Mouse (Mus musculus) midbrain, embryonic 15.5 days (tissue): Measurements from ENCODE around the gene Rpl28. TPM values are rescaled to one million over a fixed set of nuclear protein-coding genes. Genes with fewer than 3 reads are reported as not detected.

ENCODE experiments used
- ATAC-seq: fragments of 200-750 bp; cut with Nextera tagmentation; replicated peaks from 2 replicates; pipeline ENCODE4 v1.8.0; 2017; ENCODE audit warnings: moderate TSS enrichment
- H3K27ac ChIP-seq: fragments of 300-500 bp; sonication (generic); 2 replicates; pipeline ENCODE4 v1.5.1; 2015; ENCODE audit warnings: mild to moderate bottlenecking, inconsistent platforms
- H3K27me3 ChIP-seq: fragments of 300-500 bp; sonication (generic); replicated peaks from 2 replicates; pipeline ENCODE4 v1.6.1; 2015; ENCODE audit warnings: inconsistent platforms
- H3K36me3 ChIP-seq: fragments of 300-500 bp; sonication (generic); replicated peaks from 2 replicates; pipeline ENCODE4 v1.6.1; 2015; ENCODE audit warnings: inconsistent platforms
- H3K4me1 ChIP-seq: fragments of 300-500 bp; sonication (generic); 2 replicates; pipeline ENCODE4 v1.6.1; 2015; ENCODE audit warnings: inconsistent platforms
- H3K4me2 ChIP-seq: fragments of 300-500 bp; sonication (generic); 2 replicates; pipeline ENCODE4 v1.6.1; 2015; ENCODE audit warnings: inconsistent platforms, mild to moderate bottlenecking, moderate library complexity
- H3K4me3 ChIP-seq: fragments of 300-500 bp; sonication (generic); 2 replicates; pipeline ENCODE4 v1.5.1; 2015; ENCODE audit warnings: mild to moderate bottlenecking, inconsistent platforms
- H3K9ac ChIP-seq: fragments of 300-500 bp; sonication (generic); 2 replicates; pipeline ENCODE4 v1.6.1; 2015; ENCODE audit warnings: mild to moderate bottlenecking, inconsistent platforms
- H3K9me3 ChIP-seq: fragments of 300-500 bp; sonication (generic); 2 replicates; pipeline ENCODE4 v1.6.1; 2016; ENCODE audit warnings: inconsistent platforms
- WGBS: fragments of 180-500 bp; shearing (Covaris S2); methylation state at CpG from one replicate; pipeline ENCODE4 v1.1.7; 2015; ENCODE audit warnings: mixed read lengths; 5-methylcytosine and 5-hydroxymethylcytosine counted together
- polyA plus RNA-seq: library from polyadenylated mRNA; unstranded; fragments of >200 nt; fragmentation: Nextera tagmentation; extraction: Ambion mirVana; gene quantifications from 2 replicates; pipeline ENCODE4 v1.2.1, GENCODE M21; 2015

Rpl28 gene
- 186 and 187 TPM in 2 replicates for polyA plus RNA-seq

GRCm38 (mm10) chr7:4792278-4793212 lies at the start of gene Rpl28:
Rpl28 (plus strand) TSS chr7:4792874.
- WGBS, result 2% methylated on average over 54 of the region's 54 CpGs
- ATAC-seq, result peak; percentile 89
- Histone ChIP-seq H3K4me1 (peaks cover 26% of the 10 kb centered on the region), H3K36me3 (peaks cover 19% of the 10 kb centered on the region), H3K9me3 (no peaks in the 10 kb centered on the region), H3K4me2 (peak within 1 kb of the TSS; percentile 77), H3K9ac (peak within 1 kb of the TSS; percentile 95), H3K4me3 (peak within 1 kb of the TSS; percentile 92), H3K27ac (peak within 1 kb of the TSS; percentile 90), H3K27me3 (0 out of 2 replicates have a peak, but pooled peaks cover 2% of the 10 kb centered on the region)

- Histone ChIP-seq H3K4me3 (no peak overlapping the region), H3K27ac (no peak overlapping the region), H3K4me1 (peaks cover 36% of the 10 kb centered on the region), H3K9me3 (no peaks in the 10 kb centered on the region), H3K4me2 (no peak overlapping the region), H3K9ac (no peak overlapping the region), H3K27me3 (no peaks in the 10 kb centered on the region), H3K36me3 (no peaks in the 10 kb centered on the region; the same call in 1 of the 2 replicates)
- WGBS, result 74% methylated on average over 2 of the region's 2 CpGs
- ATAC-seq, result no peak
These were observed 49.3 kb upstream of the Rpl28 start for GRCm38 (mm10) chr7:4743354-4743753.

DNA sequence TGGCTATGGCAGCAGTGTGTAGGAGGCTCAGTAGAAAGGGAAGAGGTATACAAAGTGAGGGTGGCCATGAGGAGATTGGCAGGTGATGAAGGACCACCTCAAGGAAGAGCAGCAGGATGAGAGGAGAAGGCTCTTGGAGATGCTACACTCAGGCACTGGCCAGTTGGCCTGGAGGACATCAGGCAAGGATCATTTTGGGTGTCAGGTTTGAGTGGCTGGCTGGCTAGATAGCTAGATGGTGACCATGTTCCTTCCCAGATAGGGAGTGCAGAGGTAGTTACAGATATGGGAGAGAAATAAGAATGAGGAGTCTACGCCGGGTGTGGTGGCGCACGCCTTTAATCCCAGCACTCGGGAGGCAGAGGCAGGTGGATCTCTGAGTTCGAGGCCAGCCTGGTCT lies 47.8 kb upstream of the Rpl28 start:
- Histone ChIP-seq H3K4me3 (no peak overlapping the region), H3K27me3 (no peaks in the 10 kb centered on the region), H3K27ac (no peak overlapping the region), H3K9me3 (no peaks in the 10 kb centered on the region), H3K9ac (no peak overlapping the region), H3K4me1 (peaks cover 26% of the 10 kb centered on the region), H3K4me2 (no peak overlapping the region), H3K36me3 (no peaks in the 10 kb centered on the region; the same call in 1 of the 2 replicates)
- no peak for ATAC-seq
- 96% methylated on average over 6 of the region's 6 CpGs for WGBS

- Histone ChIP-seq H3K9ac (no peak overlapping the region), H3K4me3 (no peak overlapping the region), H3K36me3 (no peaks in the 10 kb centered on the region; the same call in 1 of the 2 replicates), H3K27ac (no peak overlapping the region), H3K9me3 (no peaks in the 10 kb centered on the region), H3K4me2 (no peak overlapping the region), H3K27me3 (no peaks in the 10 kb centered on the region), H3K4me1 (peaks cover 19% of the 10 kb centered on the region)
- WGBS, result 81% methylated on average over 22 of the region's 22 CpGs
- no peak; the same call in 1 of the 2 replicates for ATAC-seq
These were observed 46.2 kb upstream of the Rpl28 start for GRCm38 (mm10) chr7:4746326-4746980.

- no peaks in the 10 kb centered on the region for H3K9me3 ChIP-seq
- H3K9ac ChIP-seq, result no peak overlapping the region
- no peaks in the 10 kb centered on the region; the same call in 1 of the 2 replicates for H3K36me3 ChIP-seq
- H3K27me3 ChIP-seq, result no peaks in the 10 kb centered on the region
- 76% methylated on average over 9 of the region's 9 CpGs for WGBS
- H3K4me2 ChIP-seq, result no peak overlapping the region
- ATAC-seq, result no peak
- H3K4me3 ChIP-seq, result no peak overlapping the region
- peaks cover 17% of the 10 kb centered on the region for H3K4me1 ChIP-seq
- no peak overlapping the region for H3K27ac ChIP-seq
These were observed 45.3 kb upstream of the Rpl28 start for GRCm38 (mm10) chr7:4747156-4747899.

DNA sequence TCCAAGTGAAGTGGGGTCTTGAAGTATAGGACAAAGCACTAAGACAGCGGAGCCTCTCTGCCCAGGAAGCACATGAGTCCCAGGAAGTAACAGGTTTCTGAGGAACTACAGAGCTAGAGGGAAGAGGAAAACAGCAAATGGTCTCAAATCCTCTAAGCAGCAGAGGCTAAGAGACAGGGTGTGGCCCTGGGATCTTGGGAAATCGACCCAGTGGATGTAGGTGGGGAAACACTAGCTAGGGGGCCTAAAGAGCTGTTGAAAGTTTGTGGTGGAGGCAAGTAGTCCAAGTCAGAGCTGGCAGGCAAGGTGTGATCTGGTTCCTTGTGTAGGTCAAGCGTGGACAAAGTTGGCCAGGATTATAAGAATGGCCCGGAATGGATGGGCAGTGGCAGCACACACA lies 44.4 kb upstream of the Rpl28 start:
- no peaks in the 10 kb centered on the region for H3K9me3 ChIP-seq
- no peak overlapping the region for H3K4me2 ChIP-seq
- no peak overlapping the region for H3K4me3 ChIP-seq
- no peaks in the 10 kb centered on the region; the same call in 1 of the 2 replicates for H3K36me3 ChIP-seq
- no peaks in the 10 kb centered on the region for H3K27me3 ChIP-seq
- no peak overlapping the region for H3K9ac ChIP-seq
- no peak for ATAC-seq
- H3K4me1 ChIP-seq, result peaks cover 18% of the 10 kb centered on the region
- 87% methylated on average over 4 of the region's 4 CpGs for WGBS
- no peak overlapping the region for H3K27ac ChIP-seq

DNA sequence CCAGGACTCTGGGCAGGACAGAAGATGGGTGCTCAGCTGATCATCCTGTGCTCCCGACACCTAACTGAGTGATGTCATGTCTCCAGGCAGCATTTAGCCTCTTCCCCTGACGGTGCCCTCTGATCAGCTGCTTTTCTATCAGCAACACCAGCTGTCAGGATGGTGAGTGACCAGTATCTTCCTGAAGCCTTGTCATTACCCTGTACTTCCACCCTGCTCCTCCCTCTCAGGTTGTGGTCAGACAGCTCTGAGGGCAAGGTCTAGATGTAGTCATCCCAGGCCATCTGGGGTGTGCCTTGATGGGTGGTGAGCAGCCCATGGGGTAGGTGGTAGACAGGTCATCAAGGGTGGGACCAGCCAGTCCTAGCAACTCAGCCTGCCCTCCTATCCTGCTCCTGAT lies 43.5 kb upstream of the Rpl28 start:
- WGBS, result 81% methylated on average over 2 of the region's 2 CpGs
- H3K4me1 ChIP-seq, result peaks cover 18% of the 10 kb centered on the region

DNA sequence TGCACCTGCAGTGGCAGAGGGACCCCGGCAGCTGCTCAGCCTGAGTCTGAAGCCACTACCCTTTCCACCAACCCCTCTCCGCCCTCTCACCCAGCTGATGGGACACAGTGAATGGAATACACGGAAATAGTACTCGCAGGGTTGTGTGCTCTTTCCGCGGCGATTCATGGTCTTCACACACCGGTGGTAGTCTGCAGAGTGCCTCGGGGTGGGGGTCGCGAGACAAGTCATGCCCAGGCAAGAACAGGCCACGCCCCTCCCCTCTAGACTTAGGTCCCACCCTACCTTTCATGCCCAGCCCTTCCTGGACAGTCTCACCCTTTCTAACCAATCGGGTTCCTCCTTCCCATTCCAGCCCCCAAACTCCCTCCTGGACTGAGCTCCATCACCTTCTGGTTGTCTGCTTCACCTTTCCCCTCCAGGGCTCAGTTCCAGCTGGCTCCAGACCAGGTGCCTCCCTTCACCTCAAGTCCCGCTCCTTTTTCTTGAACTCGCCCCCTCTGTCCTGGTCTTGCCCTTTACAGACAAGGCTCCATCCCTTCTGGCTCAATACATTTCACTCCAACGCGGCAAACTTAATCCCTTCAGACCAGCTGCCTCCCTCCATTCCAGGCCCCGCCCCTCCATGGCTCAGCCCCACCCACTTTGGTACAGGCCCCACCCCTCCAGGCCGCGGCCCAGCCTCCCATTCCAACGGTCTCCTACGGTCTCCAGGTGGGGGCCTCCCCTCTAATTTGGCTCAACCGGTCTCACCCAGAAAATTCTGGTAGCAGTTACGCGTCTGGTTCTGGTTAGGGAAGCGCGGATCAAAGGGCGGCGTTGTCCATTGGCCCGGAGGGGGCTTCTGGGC lies 40.5 kb upstream of the Rpl28 start:
- peak; percentile 77 for ATAC-seq
- Histone ChIP-seq H3K4me2 (peak overlapping the region; percentile 56), H3K36me3 (no peaks in the 10 kb centered on the region), H3K9ac (peak overlapping the region; percentile 12; the same call in 1 of the 2 replicates), H3K4me1 (peaks cover 18% of the 10 kb centered on the region), H3K4me3 (peak overlapping the region; percentile 37), H3K27ac (no peak overlapping the region), H3K9me3 (no peaks in the 10 kb centered on the region), H3K27me3 (no peaks in the 10 kb centered on the region)
- WGBS, result under 1% methylated on average over 30 of the region's 30 CpGs

More for the DNA sequence above, 43.5 kb upstream of the Rpl28 start:
- no peak overlapping the region for H3K27ac ChIP-seq
- no peaks in the 10 kb centered on the region for H3K27me3 ChIP-seq
- no peaks in the 10 kb centered on the region for H3K9me3 ChIP-seq
- no peak for ATAC-seq
- H3K4me3 ChIP-seq, result no peak overlapping the region
- H3K9ac ChIP-seq, result no peak overlapping the region
- no peak overlapping the region for H3K4me2 ChIP-seq
- no peaks in the 10 kb centered on the region; the same call in 1 of the 2 replicates for H3K36me3 ChIP-seq

DNA sequence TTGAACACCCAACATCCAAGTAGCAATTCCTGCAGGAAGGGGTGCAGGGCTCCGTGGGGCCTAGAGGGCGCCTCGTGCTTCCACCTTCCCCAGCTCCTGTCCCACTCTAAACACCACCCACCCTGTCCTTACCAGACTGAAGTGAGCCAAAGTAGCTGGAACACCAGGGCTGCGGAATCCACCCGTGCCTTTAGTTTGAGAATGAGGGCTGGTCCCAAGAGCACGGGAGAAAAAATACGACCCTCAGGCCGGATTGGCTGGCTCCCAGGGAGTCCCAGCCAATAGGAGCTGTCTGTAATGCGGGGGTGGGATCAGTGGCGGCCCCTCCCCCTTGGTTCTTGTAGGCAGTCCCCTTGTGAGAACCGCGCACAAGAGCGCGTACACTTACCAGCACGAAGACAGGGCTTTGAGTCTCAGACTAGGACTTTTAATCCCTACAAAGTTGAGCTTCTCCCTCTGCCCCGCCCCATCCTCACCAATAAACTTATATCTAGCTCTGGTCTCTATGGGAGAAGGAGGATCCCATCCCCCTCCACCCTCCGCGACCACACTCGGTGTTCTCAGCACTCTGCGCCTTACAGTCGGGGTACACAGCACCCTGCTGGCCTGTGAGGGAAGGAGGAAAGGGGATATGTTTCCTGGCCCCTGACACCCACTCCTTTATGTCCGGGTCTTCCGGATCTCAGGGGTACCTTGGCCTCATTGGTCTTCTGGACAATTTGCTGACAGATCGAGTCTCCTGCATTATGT lies 39.7 kb upstream of the Rpl28 start, which contains the start of gene Cox6b2:
Gene Cox6b2, minus strand, starts transcription at position 274 of the 750 bp plus-strand sequence.
- H3K4me3 ChIP-seq, result peak within 1 kb of the TSS; percentile 37
- H3K36me3 ChIP-seq, result no peaks in the 10 kb centered on the region
- no peaks in the 10 kb centered on the region for H3K27me3 ChIP-seq
- H3K27ac ChIP-seq, result no peak within 1 kb of the TSS
- 3% methylated on average over 24 of the region's 24 CpGs for WGBS
- no peaks in the 10 kb centered on the region for H3K9me3 ChIP-seq
- H3K4me2 ChIP-seq, result peak within 1 kb of the TSS; percentile 56
- H3K4me1 ChIP-seq, result peaks cover 18% of the 10 kb centered on the region
- H3K9ac ChIP-seq, result peak within 1 kb of the TSS; percentile 12; the same call in 1 of the 2 replicates
- ATAC-seq, result peak; percentile 93

DNA sequence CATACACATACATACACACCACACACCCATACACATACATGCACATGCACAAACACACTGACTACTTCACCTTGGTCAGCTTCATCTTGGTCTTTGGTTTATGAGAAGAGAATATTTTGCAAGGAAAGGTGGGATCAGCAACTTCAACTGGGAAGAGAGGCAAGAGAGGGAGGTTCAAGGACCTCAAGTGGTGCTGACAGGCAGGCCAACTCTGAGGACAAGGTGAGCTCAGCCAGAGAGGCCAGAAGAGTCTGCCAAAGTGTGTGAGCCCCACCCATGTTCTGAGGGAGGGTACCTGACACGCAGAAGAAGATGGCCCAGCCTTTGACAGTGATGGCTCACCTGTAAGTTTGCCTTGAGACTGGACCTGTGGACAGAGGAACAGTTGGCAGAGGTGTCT lies 33.0 kb upstream of the Rpl28 start:
- no peak overlapping the region for H3K4me3 ChIP-seq
- no peaks in the 10 kb centered on the region for H3K36me3 ChIP-seq
- WGBS, result 46% methylated on average over 1 of the region's 1 CpGs

More for the DNA sequence above, 33.0 kb upstream of the Rpl28 start:
- H3K27ac ChIP-seq, result no peak overlapping the region
- no peaks in the 10 kb centered on the region for H3K4me1 ChIP-seq
- H3K9me3 ChIP-seq, result no peaks in the 10 kb centered on the region
- H3K27me3 ChIP-seq, result no peaks in the 10 kb centered on the region
- no peak for ATAC-seq
- no peak overlapping the region for H3K4me2 ChIP-seq
- H3K9ac ChIP-seq, result no peak overlapping the region
